Mouse (Mus musculus) forebrain, postnatal 0 days (tissue): ENCODE measurements around the gene Tmem171. TPM values are rescaled to one million over a fixed set of nuclear protein-coding genes. Genes with fewer than 3 reads are reported as not detected.

Experiments used
- ATAC-seq: fragments of 200-750 bp; cut with Nextera tagmentation; 2 replicates; pipeline ENCODE4 v1.8.0; 2017; ENCODE audit warnings: mild to moderate bottlenecking, moderate library complexity
- DNase-seq: peaks from one replicate; pipeline ENCODE4 v3.0.0-alpha.2; 2015
- H3K27ac ChIP-seq: fragments of 300-500 bp; sonication (generic); 2 replicates; pipeline ENCODE4 v1.5.1; 2014; ENCODE audit warnings: low read depth, mild to moderate bottlenecking, antibody characterized with exemption, low read length, moderate library complexity, mixed read lengths
- H3K27me3 ChIP-seq: fragments of 300-500 bp; sonication (generic); 2 replicates; pipeline ENCODE4 v1.6.1; 2014; ENCODE audit warnings: mild to moderate bottlenecking, low read length, mixed read lengths; ENCODE audit not compliant: insufficient read depth
- H3K36me3 ChIP-seq: fragments of 300-500 bp; sonication (generic); 2 replicates; pipeline ENCODE4 v1.6.1; 2014; ENCODE audit warnings: mild to moderate bottlenecking, moderate library complexity; ENCODE audit not compliant: insufficient read depth
- H3K4me1 ChIP-seq: fragments of 300-500 bp; sonication (generic); 2 replicates; pipeline ENCODE4 v1.6.1; 2014; ENCODE audit warnings: antibody characterized with exemption; ENCODE audit not compliant: insufficient read depth
- H3K4me2 ChIP-seq: fragments of 300-500 bp; sonication (generic); 2 replicates; pipeline ENCODE4 v1.6.1; 2014; ENCODE audit warnings: low read depth, mild to moderate bottlenecking, moderate library complexity
- H3K4me3 ChIP-seq: fragments of 300-500 bp; sonication (generic); 2 replicates; pipeline ENCODE4 v1.5.1; 2014; ENCODE audit warnings: low read depth, low read length, mixed read lengths
- H3K9ac ChIP-seq: fragments of 300-500 bp; sonication (generic); 2 replicates; pipeline ENCODE4 v1.6.1; 2014; ENCODE audit warnings: mild to moderate bottlenecking
- H3K9me3 ChIP-seq: fragments of 300-500 bp; sonication (generic); 2 replicates; pipeline ENCODE4 v1.6.1; 2016; ENCODE audit warnings: low read length
- CTCF ChIP-seq: sonication (generic); IDR thresholded peaks from 2 replicates; pipeline ENCODE4 v1.5.1; 2016; ENCODE audit warnings: antibody characterized with exemption, control low read depth, low read depth
- WGBS: fragments of 180-500 bp; shearing (Covaris S2); extraction: QIAGEN DNeasy Blood & Tissue Kit; methylation state at CpG from one replicate; pipeline ENCODE4 v1.1.7; 2014; 5-methylcytosine and 5-hydroxymethylcytosine counted together
- polyA plus RNA-seq: library from polyadenylated mRNA; unstranded; fragments of >200 nt; fragmentation: Nextera tagmentation; extraction: Ambion mirVana; gene quantifications from 2 replicates; pipeline ENCODE4 v1.2.1, GENCODE M21; 2015
- total RNA-seq: library from RNA; depleted of rRNA; stranded (reverse); fragments of >200 nt; gene quantifications from 2 replicates; pipeline ENCODE4 v1.2.3, GENCODE M21; 2014

The Tmem171 gene
- total and polyA plus RNA-seq, 2 experiments from 2014 or later, result not detected

DNA sequence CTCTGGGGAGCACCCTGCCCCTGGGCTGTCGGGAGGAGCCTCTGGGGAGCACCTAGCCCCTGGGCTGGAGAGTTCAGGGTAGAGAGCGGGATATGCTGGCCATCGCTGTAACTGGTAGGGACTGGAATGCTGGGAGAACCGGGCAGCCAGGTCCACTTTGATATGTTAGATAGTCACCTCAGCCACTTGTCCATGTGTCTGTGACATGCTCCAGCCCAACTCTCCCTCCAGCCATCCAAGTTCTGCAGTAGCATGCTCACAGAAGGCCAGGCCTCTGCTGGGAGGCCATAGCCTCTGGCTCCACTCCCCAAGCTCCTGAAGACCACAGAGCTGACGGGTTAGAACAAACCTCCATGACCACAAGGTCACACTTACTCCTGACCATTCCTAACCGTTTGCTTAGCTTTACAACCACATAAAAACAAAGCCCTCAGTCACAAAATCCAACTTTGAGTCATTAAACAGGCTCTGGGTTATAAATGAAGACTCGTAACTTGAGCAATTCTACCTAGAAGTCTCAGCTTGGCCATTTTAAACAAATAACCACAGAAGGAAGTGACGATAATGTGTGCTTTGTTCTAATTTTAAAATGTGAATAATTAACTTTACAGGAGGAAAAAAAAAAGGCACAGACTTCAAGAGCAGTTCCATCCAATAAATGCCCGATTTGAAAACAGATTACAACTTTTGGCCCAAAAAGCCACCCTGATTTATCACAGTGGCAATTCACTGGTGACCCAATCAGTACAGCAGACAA, 10.3 kb downstream of the Tmem171 start:
- no peaks in the 10 kb centered on the region for H3K4me1 ChIP-seq
- no peak for ATAC-seq
- no peaks in the 10 kb centered on the region for H3K9me3 ChIP-seq
- TF ChIP-seq CTCF, result no peak
- no peak for DNase-seq
- H3K27me3 ChIP-seq, result no peaks in the 10 kb centered on the region
- H3K4me2 ChIP-seq, result no peak overlapping the region
- H3K27ac ChIP-seq, result no peak overlapping the region
- WGBS, result 86% methylated on average over 9 of the region's 9 CpGs
- no peak overlapping the region for H3K4me3 ChIP-seq
- no peak overlapping the region for H3K9ac ChIP-seq
- no peaks in the 10 kb centered on the region for H3K36me3 ChIP-seq

DNA sequence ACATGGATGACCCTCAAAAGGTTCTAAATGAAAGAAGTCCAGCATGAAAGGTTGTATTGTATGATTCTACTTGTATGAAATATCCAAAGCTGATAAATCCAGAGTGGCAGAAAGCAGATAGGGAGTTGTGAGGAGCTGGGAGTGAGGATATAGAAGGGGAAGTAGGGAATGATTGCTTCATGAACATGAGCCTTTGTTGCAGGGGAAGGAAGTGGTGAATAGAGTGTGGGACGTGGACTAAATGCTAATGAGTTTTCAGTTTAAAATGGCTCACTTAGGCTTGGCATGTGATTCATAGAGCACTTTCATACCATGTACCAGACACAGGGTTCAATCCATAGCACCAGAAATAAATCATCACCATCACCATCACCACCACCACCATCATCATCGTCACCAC, 11.2 kb downstream of the Tmem171 start:
- Histone ChIP-seq H3K36me3 (no peaks in the 10 kb centered on the region), H3K9ac (no peak overlapping the region), H3K4me3 (no peak overlapping the region), H3K9me3 (no peaks in the 10 kb centered on the region), H3K27me3 (no peaks in the 10 kb centered on the region), H3K4me1 (no peaks in the 10 kb centered on the region), H3K27ac (no peak overlapping the region), H3K4me2 (no peak overlapping the region)
- ATAC-seq (no peak), DNase-seq (no peak)
- WGBS, result 88% methylated on average over 2 of the region's 2 CpGs
- no peak for TF ChIP-seq CTCF

DNA sequence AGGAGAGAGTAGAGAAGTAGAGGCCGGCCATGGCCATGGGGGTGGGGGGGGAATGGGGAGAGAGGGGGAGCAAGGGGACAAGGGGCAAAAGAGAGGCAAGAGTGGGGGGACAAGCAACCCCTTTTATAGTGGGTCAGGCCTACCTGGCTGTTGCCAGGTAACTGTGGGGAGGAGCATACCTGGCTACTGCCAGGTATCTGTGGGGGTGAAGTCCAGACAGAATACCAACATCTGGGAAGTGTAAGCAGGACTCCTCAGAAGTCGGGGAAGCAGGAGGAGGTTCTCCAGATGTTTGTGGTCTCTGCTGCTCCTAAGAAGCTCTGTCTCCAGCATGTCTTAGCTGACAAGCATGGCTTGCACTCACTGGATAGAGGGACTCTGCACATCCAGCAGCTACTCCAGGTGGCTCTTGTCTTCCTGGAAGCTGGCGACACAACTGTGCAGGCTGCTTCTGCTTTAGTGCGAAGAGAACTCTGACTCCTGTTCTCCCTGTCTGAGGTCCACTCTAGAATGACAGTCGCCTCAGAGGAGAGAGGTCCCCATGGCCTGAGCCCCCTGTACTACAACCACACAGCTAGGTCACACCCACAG, 14.1 kb downstream of the Tmem171 start:
- Histone ChIP-seq H3K4me3 (no peak overlapping the region), H3K4me2 (no peak overlapping the region), H3K27ac (no peak overlapping the region), H3K9me3 (no peaks in the 10 kb centered on the region), H3K36me3 (no peaks in the 10 kb centered on the region), H3K4me1 (no peaks in the 10 kb centered on the region), H3K27me3 (no peaks in the 10 kb centered on the region), H3K9ac (no peak overlapping the region)
- ATAC-seq, result no peak
- 91% methylated on average over 5 of the region's 5 CpGs for WGBS
- DNase-seq, result no peak
- no peak for TF ChIP-seq CTCF

DNA sequence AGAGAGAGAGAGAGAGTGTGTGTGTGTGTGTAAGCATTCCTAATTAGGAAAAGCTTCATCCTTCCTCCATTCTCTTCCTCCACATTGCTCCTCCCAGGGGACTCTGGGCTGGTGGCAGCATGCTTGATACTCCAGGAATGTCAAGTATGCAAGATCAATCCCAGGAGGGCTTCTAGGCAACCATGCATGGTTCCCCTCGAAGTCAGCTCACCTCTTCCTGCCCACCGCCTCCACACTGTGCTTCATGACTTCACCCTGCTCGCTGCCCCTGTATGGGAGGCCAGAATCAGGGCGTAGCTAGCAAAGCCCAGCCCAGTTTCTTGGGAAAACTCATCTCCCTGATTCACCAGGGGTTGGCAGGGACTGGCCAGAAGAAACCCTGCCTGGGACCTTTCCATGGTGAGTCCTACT, 15.0 kb downstream of the Tmem171 start:
- DNase-seq (no peak), ATAC-seq (no peak)
- no peaks in the 10 kb centered on the region for H3K36me3 ChIP-seq
- no peak overlapping the region for H3K27ac ChIP-seq
- TF ChIP-seq CTCF, result no peak
- WGBS, result 48% methylated on average over 4 of the region's 4 CpGs
- H3K4me1 ChIP-seq, result no peaks in the 10 kb centered on the region
- H3K4me2 ChIP-seq, result no peak overlapping the region
- no peaks in the 10 kb centered on the region for H3K9me3 ChIP-seq
- H3K27me3 ChIP-seq, result no peaks in the 10 kb centered on the region
- H3K4me3 ChIP-seq, result no peak overlapping the region
- no peak overlapping the region for H3K9ac ChIP-seq

DNA sequence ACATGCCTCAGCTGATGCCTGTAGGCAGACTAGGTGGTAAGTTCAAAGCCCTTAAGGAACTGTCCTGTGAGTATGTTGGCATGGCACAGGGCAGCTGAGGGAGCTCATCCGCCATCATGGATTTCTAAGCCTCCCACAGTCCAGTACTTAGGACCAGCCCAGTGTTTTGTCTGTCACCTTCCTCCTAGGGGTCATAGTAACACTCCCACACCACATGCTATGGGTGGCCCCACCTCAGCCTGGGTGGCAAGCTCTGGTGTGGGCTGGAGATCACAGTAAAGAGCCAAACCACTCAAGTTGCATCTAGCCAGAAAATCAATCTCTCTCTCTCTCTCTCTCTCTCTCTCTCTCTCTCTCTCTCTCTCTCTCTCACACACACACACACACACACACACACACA, 15.4 kb downstream of the Tmem171 start:
- Histone ChIP-seq H3K9me3 (no peaks in the 10 kb centered on the region), H3K27me3 (no peaks in the 10 kb centered on the region), H3K36me3 (no peaks in the 10 kb centered on the region), H3K4me1 (no peaks in the 10 kb centered on the region), H3K4me3 (no peak overlapping the region), H3K27ac (no peak overlapping the region), H3K4me2 (no peak overlapping the region), H3K9ac (no peak overlapping the region)
- ATAC-seq (no peak), DNase-seq (no peak)
- 90% methylated on average over 1 of the region's 1 CpGs for WGBS
- no peak for TF ChIP-seq CTCF

DNA sequence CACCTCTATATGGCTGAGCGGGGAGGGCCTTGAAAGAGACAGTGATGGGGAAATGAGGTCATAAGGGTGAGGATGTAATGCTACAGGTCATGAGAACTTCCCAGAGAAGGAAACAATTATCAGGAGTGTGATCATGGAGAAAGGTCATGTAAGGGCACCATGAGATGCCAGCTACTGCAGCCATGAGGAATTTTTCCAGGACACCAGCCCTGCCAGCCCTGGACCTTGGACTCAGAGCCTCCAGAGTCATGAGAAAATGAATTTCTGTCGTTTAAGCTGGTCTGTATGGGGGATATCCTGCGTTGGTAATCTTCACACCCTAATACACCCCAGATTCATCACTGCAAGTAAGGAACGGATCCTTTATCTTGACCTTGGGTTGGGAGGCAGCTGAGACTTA, 20.7 kb downstream of the Tmem171 start:
- ATAC-seq (no peak), DNase-seq (no peak)
- Histone ChIP-seq H3K4me1 (no peaks in the 10 kb centered on the region), H3K4me3 (no peak overlapping the region), H3K9ac (no peak overlapping the region), H3K36me3 (no peaks in the 10 kb centered on the region), H3K27ac (no peak overlapping the region), H3K4me2 (no peak overlapping the region), H3K27me3 (no peaks in the 10 kb centered on the region), H3K9me3 (no peaks in the 10 kb centered on the region)
- TF ChIP-seq CTCF, result no peak
- 82% methylated on average over 4 of the region's 4 CpGs for WGBS

DNA sequence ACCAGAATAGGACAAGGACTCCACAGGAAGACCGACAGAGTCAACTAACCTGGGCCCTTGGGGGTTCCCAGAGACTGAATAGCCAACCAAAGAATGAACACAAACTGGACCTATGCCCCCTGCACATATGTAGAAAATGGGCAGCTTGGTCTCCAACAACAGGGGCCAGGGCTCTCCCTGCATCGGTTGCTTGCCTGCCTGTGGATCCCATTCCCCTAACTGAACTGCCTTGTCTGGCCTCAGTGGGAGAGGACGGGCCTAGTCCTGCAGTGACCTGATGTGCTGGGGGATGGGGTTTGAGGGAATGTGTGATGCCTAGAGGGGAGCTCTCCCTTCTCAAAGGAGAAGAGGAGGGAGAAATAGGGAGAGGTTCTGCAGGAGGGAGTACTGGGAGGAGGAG, 25.3 kb downstream of the Tmem171 start:
- Histone ChIP-seq H3K9me3 (no peaks in the 10 kb centered on the region), H3K36me3 (no peaks in the 10 kb centered on the region), H3K4me1 (no peaks in the 10 kb centered on the region), H3K27me3 (no peaks in the 10 kb centered on the region), H3K4me2 (no peak overlapping the region), H3K9ac (no peak overlapping the region), H3K4me3 (no peak overlapping the region), H3K27ac (no peak overlapping the region)
- ATAC-seq, result no peak
- TF ChIP-seq CTCF, result no peak
- no peak for DNase-seq
- WGBS, result 71% methylated on average over 3 of the region's 3 CpGs
